In genomic region chr4:83567190-83568113, GRCm38 (mm10) we compare ENCODE assay signal across 8 mouse cellular contexts. TPM values are rescaled to one million over a fixed set of nuclear protein-coding genes. Genes with fewer than 3 reads are reported as not detected.
DNase-seq lines count a peak whose midpoint lies in the region; ATAC-seq lines count a peak whose summit lies in the region.
"Had no signal": no experiment of that assay in that cellular context is flagged by ENCODE, and none has a peak within 500 bp of the region (broad histone marks: within the 10 kb centered on the region; RNA-seq: fewer than 3 reads in every experiment).

No protein-coding gene starts in this region.

- ATAC-seq in limb, embryonic 12.5 days (ENCODE audit: insufficient number of reproducible peaks, insufficient read depth, low FRiP score, low TSS enrichment, low read depth), result no peak
- no peak; the same call in 1 of the 2 replicates for ATAC-seq in hindbrain, embryonic 14.5 days (ENCODE audit: low FRiP score)
- peak; percentile 23; the same call in 1 of the 2 replicates for ATAC-seq in neural tube, embryonic 13.5 days (ENCODE audit: low read depth)

- no peaks in the 10 kb centered on the region for H3K27me3 ChIP-seq in limb, embryonic 12.5 days
- H3K27me3 ChIP-seq in limb, embryonic 10.5 days (ENCODE audit: low read depth, poor library complexity, severe bottlenecking), result no peaks in the 10 kb centered on the region
- H3K27me3 ChIP-seq in hindbrain, embryonic 14.5 days (ENCODE audit: control insufficient read depth, insufficient read depth, low read length), result no peaks in the 10 kb centered on the region
- H3K27me3 ChIP-seq in neural tube, embryonic 13.5 days, result no peaks in the 10 kb centered on the region

- peak overlapping the region; percentile 42 for H3K4me2 ChIP-seq in limb, embryonic 12.5 days
- H3K4me2 ChIP-seq in hindbrain, embryonic 14.5 days (replicated peaks), result peak overlapping the region; percentile 27
- peak overlapping the region; percentile 39 for H3K4me2 ChIP-seq in neural tube, embryonic 13.5 days

- H3K9ac ChIP-seq in limb, embryonic 12.5 days (replicated peaks), result no peak overlapping the region
- no peak overlapping the region for H3K9ac ChIP-seq in hindbrain, embryonic 14.5 days
- no peak overlapping the region for H3K9ac ChIP-seq in neural tube, embryonic 13.5 days

- WGBS in limb, embryonic 12.5 days, result 26% methylated on average over 13 of the region's 13 CpGs
- 23% methylated on average over 13 of the region's 13 CpGs for WGBS in limb, embryonic 10.5 days
- WGBS in hindbrain, embryonic 14.5 days, result 34% methylated on average over 13 of the region's 13 CpGs
- 27% methylated on average over 13 of the region's 13 CpGs for WGBS in neural tube, embryonic 13.5 days

- no peak for DNase-seq in limb, embryonic 10.5 days (ENCODE audit: low spot score)
- DNase-seq in adrenal gland, postnatal 25 days, result peak; percentile 3
- DNase-seq in hindbrain, embryonic 14.5 days (ENCODE audit: low spot score), result no peak
- no peak for DNase-seq in gastrocnemius, postnatal 25 days
- no peak for DNase-seq in urinary bladder, adult 18-20 months (ENCODE audit: low spot score in 2 of 2)

- peaks cover 9% of the 10 kb centered on the region; the same call in 1 of the 2 replicates for H3K4me1 ChIP-seq in limb, embryonic 12.5 days (replicated peaks)
- H3K4me1 ChIP-seq in limb, embryonic 10.5 days, result peaks cover 14% of the 10 kb centered on the region
- H3K4me1 ChIP-seq in hindbrain, embryonic 14.5 days (replicated peaks; ENCODE audit: control insufficient read depth, insufficient read depth, low read length), result no peaks in the 10 kb centered on the region
- no peaks in the 10 kb centered on the region; the same call in 1 of the 2 replicates for H3K4me1 ChIP-seq in neural tube, embryonic 13.5 days (replicated peaks)

- no peaks in the 10 kb centered on the region for H3K9me3 ChIP-seq in limb, embryonic 12.5 days
- no peaks in the 10 kb centered on the region for H3K9me3 ChIP-seq in limb, embryonic 10.5 days (replicated peaks)
- no peaks in the 10 kb centered on the region for H3K9me3 ChIP-seq in hindbrain, embryonic 14.5 days (ENCODE audit: control insufficient read depth, low read length)
- H3K9me3 ChIP-seq in neural tube, embryonic 13.5 days, result no peaks in the 10 kb centered on the region

- no peaks in the 10 kb centered on the region for H3K36me3 ChIP-seq in limb, embryonic 12.5 days
- no peaks in the 10 kb centered on the region for H3K36me3 ChIP-seq in limb, embryonic 10.5 days
- H3K36me3 ChIP-seq in hindbrain, embryonic 14.5 days (replicated peaks; ENCODE audit: control insufficient read depth, insufficient read depth), result no peaks in the 10 kb centered on the region
- no peaks in the 10 kb centered on the region for H3K36me3 ChIP-seq in neural tube, embryonic 13.5 days

- no peak overlapping the region for H3K4me3 ChIP-seq in limb, embryonic 12.5 days (replicated peaks)
- H3K4me3 ChIP-seq in limb, embryonic 10.5 days, result no peak overlapping the region
- no peak overlapping the region for H3K4me3 ChIP-seq in hindbrain, embryonic 14.5 days (replicated peaks; ENCODE audit: low read length)
- no peak overlapping the region for H3K4me3 ChIP-seq in neural tube, embryonic 13.5 days

- no peak overlapping the region for H3K27ac ChIP-seq in limb, embryonic 12.5 days
- H3K27ac ChIP-seq in limb, embryonic 10.5 days, result no peak overlapping the region
- no peak overlapping the region for H3K27ac ChIP-seq in hindbrain, embryonic 14.5 days
- H3K27ac ChIP-seq in neural tube, embryonic 13.5 days (replicated peaks), result no peak overlapping the region

RNA-seq across cellular contexts. Expression of gene Ccdc171, which starts 42.1 kb away (rescaled TPM):
- 5.4 and 6.4 TPM in 2 replicates for polyA plus RNA-seq in limb, embryonic 12.5 days (2016; fragmentation: Nextera tagmentation; extraction: Ambion mirVana)
- 2.7 and 3.8 TPM in 2 replicates for polyA plus RNA-seq in limb, embryonic 10.5 days (2016; fragmentation: Nextera tagmentation; extraction: Ambion mirVana)
- total RNA-seq in adrenal gland, postnatal 25 days (2021), result 3.6 and 3.7 TPM in 2 replicates
- polyA plus RNA-seq in hindbrain, embryonic 14.5 days (2014; fragmentation: Nextera tagmentation; extraction: Ambion mirVana), result 3.0 and 3.5 TPM in 2 replicates
- polyA plus RNA-seq in neural tube, embryonic 13.5 days (2015; fragmentation: Nextera tagmentation; extraction: Ambion mirVana), result 2.9 and 5.2 TPM in 2 replicates
- total RNA-seq in gastrocnemius, postnatal 25 days (2021), result under 1 TPM; 0.56 to 0.99 TPM
- polyA plus RNA-seq: erythroblast, embryonic 14.5 days had no signal
